Mouse (Mus musculus) brain, embryonic 14.5 days (tissue): ENCODE results near the gene Ndc80.

Experiments
- CTCF ChIP-seq: fragments of 200-500 bp; IDR thresholded peaks from 2 replicates; pipeline ENCODE4 v1.5.1; 2012; ENCODE audit warnings: inconsistent platforms, mild to moderate bottlenecking, moderate library complexity, borderline replicate concordance; ENCODE audit not compliant: insufficient read depth, insufficient read length; ENCODE audit errors: extremely low read depth
- POLR2A ChIP-seq: fragments of 200-500 bp; IDR thresholded peaks from 2 replicates; pipeline ENCODE4 v1.6.1; 2012; ENCODE audit warnings: mild to moderate bottlenecking, inconsistent platforms, borderline replicate concordance; ENCODE audit not compliant: poor library complexity, insufficient read depth, insufficient read length, severe bottlenecking; ENCODE audit errors: extremely low read depth

DNA sequence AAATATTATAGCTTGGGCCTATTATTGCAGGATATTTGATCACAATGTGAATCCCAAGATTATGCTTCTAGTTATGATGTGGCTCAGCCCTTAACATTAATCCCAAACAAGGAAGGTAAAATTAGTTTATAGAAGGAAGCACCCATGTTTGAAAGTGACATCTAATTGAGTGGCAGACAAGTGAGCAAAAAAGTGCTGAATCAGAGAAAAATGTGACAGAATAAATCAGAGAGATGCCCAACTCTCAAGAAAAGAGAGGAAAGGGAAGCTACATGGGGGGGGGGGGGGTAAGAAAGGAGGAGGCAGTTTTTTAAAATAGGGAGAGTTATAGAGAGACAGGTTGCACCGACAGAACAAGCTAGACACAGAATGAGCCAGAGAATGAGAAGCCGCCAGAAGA, 55.4 kb downstream of the Ndc80 start:
- no peak for TF ChIP-seq CTCF
- TF ChIP-seq POLR2A = no peak
